Mouse (Mus musculus): ENCODE data around the gene Spata16.

The Spata16 gene

GRCm38 (mm10) chr3:26936897-26937590 lies 299.6 kb downstream of the Spata16 start:
- ChIA-PET CTCF (no interaction called here), POLR2A (interaction anchor here in 2 of 4 experiments (0.6 to 0.7 kb wide), 3 partner anchors 116 to 587 kb away, joined by 3 to 10 read pairs (median 3); no protein-coding TSS in a partner anchor)

GRCm38 (mm10) chr3:26966776-26967175 lies 329.4 kb downstream of the Spata16 start:
- ChIA-PET POLR2A (no interaction called here), CTCF (no interaction called here)

- POLR2A ChIA-PET: interaction anchor here in 1 of 4 experiments (1.3 kb wide), 1 partner anchor 95 kb away, joined by 4 read pairs; no protein-coding TSS in a partner anchor
- CTCF ChIA-PET: interaction anchor here in 1 of 4 experiments (0.6 kb wide), 1 partner anchor 1015 kb away, joined by 5 read pairs; no protein-coding TSS in a partner anchor
These were observed 331.6 kb downstream of the Spata16 start for GRCm38 (mm10) chr3:26968852-26969513.

- ChIA-PET POLR2A (interaction anchor here in 1 of 4 experiments (1.1 kb wide), 1 partner anchor 11 kb away, joined by 3 read pairs; no protein-coding TSS in a partner anchor), CTCF (interaction anchor here in 1 of 4 experiments (0.6 kb wide), 1 partner anchor 286 kb away, joined by 5 read pairs; no protein-coding TSS in a partner anchor)
These were observed 333.1 kb downstream of the Spata16 start for GRCm38 (mm10) chr3:26970529-26970928.

- ChIA-PET POLR2A (no interaction called here), CTCF (interaction anchor here in 1 of 4 experiments (0.6 kb wide), 1 partner anchor 287 kb away, joined by 5 read pairs; no protein-coding TSS in a partner anchor)
These were observed 333.9 kb downstream of the Spata16 start for GRCm38 (mm10) chr3:26971276-26971675.

- CTCF ChIA-PET: no interaction called here
- POLR2A ChIA-PET: no interaction called here
These were observed 334.7 kb downstream of the Spata16 start for GRCm38 (mm10) chr3:26972105-26972504.

GRCm38 (mm10) chr3:26979603-26980002 lies 342.2 kb downstream of the Spata16 start:
- POLR2A ChIA-PET: no interaction called here
- CTCF ChIA-PET: no interaction called here

- ChIA-PET CTCF (no interaction called here), POLR2A (no interaction called here)
These were observed 343.0 kb downstream of the Spata16 start for GRCm38 (mm10) chr3:26980371-26980770.

GRCm38 (mm10) chr3:26981979-26982623 lies 344.7 kb downstream of the Spata16 start:
- ChIA-PET CTCF (no interaction called here), POLR2A (interaction anchor here in 1 of 4 experiments (0.5 to 1.2 kb wide), 2 partner anchors 12 to 216 kb away, joined by 3 read pairs; no protein-coding TSS in a partner anchor)

GRCm38 (mm10) chr3:26983749-26984148 lies 346.3 kb downstream of the Spata16 start:
- POLR2A ChIA-PET: interaction anchor here in 1 of 4 experiments (0.5 kb wide), 1 partner anchor 98 kb away, joined by 5 read pairs; no protein-coding TSS in a partner anchor
- CTCF ChIA-PET: interaction anchor here in 1 of 4 experiments (0.5 kb wide), 1 partner anchor 91 kb away, joined by 3 read pairs; no protein-coding TSS in a partner anchor

- ChIA-PET CTCF (no interaction called here), POLR2A (interaction anchor here in 1 of 4 experiments (0.6 kb wide), 1 partner anchor 337 kb away, joined by 5 read pairs; no protein-coding TSS in a partner anchor)
These were observed 369.4 kb downstream of the Spata16 start for GRCm38 (mm10) chr3:27006844-27007243.

- CTCF ChIA-PET: no interaction called here
- POLR2A ChIA-PET: no interaction called here
These were observed 390.5 kb downstream of the Spata16 start for GRCm38 (mm10) chr3:27027957-27028356.

GRCm38 (mm10) chr3:27028526-27028925 lies 391.1 kb downstream of the Spata16 start:
- POLR2A ChIA-PET: no interaction called here
- CTCF ChIA-PET: no interaction called here

- ChIA-PET CTCF (no interaction called here), POLR2A (interaction anchor here in 1 of 4 experiments (0.7 kb wide), 1 partner anchor 33 kb away, joined by 5 read pairs; no protein-coding TSS in a partner anchor)
These were observed 392.8 kb downstream of the Spata16 start for GRCm38 (mm10) chr3:27030067-27030857.
